Mouse (Mus musculus): Measurements from ENCODE around the gene N4bp1.
A peak's percentile ranks its signal among the peaks of the same experiment; 100 is the strongest.

N4bp1 gene

DNA sequence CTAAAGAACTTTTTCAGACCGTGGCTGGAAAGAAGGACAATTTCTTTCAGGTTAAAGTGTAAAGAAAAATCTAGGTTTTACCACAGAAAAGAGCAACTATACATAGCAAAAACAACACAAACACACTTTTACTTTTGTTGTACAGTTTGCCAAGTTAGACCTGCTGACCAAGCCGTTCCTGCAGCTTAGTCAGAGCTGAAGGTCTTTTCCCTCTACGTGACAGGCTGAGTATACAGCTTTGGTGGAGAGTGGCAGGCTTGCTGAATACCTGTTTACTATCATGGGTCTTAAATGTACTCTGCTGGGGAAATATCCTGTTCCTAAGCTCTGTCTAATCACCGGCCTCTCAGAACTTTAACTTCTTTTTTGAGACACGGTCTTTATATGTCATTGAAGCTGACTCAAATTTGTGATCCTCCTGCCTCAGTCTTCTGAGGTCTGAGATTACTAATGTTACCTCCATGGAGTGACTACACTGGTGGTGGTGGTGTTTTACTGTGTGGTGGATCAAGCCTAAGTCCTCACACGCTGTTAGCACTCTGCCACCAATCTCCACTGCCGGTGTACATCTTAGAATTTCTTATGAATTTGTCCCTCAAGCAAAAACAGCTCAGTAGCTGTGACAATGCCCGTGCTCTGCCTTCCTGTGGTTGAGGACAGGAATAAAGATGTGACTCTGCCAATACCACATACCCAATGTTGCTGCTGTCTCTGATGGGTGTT is 31.6 kb downstream of the N4bp1 start:
- DNase-seq = no peak

DNA sequence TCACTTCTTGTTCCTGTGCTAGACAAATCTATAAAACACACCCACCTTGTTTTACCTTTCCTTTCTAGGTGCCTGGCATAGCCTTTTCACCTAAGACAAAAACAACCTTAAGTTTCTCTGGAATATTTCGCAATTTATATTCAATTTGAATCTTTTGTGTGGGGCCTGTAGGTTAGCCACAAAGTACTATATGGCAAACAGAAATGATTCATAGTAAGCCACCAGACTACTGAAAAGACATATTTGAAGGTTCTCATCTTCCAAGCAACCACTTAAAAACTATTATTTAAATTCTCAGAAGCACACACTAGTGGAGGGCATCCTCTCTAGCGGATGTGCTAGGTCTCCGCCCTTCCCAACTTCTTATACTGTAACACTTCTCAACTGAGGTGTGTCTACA is 32.6 kb downstream of the N4bp1 start:
- no peak for DNase-seq

DNA sequence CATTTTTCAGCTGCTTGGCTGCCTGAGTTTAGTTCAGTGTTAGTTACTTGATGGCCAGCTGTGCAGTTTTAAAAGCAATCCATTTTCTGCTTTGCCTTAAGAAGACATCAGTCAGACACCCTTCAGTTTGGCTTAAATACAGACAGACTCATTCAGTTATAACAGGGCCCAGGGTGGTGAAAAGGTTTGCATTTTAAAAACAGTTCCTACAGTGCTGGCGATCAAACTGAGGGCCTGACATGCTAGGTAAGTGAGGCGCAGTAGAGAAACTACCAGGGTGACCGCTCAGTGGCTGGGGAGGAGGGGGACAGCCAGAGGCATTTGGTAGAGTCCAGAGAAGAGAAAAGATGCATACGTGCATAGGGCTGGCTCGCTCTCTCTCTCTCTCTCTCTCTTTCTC is 36.2 kb downstream of the N4bp1 start:
- no peak for DNase-seq

DNA sequence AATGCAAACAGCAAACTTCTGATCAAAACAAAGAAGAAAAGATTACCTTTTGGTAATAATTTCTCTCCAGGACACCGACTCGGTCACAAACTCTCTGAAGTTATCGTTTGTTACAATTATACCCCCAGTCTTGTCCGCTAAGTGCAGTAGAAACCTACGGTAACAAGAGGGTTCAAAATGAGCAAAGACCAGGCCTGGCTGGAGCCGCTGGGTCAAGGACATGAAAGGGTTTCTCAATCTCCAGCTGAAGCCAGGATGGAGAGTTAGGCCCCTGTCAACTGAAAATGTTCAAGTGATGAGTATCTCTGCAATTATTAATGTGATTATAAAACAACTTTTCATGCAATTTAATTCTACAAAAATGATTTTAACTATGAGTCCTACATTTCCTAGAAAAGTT is 36.7 kb downstream of the N4bp1 start:
- DNase-seq = no peak

DNA sequence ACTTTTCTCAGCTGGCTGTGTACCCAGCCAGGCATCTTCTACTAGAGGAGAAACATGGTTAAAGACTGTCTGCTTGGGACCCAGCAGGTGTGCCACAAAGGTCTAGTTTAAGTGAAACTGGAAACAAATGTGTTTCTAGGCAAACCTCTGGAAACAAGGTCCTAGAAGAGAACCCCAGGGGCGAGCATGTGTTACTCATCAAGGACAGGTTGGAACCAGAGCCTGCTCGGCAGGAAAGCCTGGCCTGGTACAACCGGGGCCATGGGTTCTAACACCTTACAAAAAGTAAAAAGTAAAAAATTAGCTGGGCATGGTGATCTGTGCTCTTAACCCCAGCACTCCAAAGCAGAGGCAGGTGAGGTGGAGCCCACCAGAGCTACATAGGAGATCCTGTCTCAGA is 38.0 kb downstream of the N4bp1 start:
- no peak for DNase-seq

DNA sequence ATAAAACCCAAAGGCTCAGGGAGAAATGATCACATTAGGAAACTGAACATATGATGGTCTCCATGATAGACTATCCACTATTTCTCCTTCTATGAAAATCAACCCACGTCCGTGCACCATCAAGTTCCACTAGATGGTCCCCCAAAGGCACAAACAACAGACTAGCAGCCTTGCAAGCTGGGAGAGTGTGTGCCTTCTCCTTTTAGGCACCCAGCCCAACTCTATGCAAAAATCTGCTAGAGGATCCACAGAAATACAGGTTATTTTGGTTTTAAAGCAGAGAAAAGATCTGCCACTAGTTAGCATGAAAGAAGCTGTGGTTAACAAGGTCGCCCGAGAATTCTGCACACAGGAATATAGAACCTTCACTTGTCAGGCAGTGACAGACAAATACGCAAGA is 39.2 kb downstream of the N4bp1 start:
- DNase-seq = no peak

DNA sequence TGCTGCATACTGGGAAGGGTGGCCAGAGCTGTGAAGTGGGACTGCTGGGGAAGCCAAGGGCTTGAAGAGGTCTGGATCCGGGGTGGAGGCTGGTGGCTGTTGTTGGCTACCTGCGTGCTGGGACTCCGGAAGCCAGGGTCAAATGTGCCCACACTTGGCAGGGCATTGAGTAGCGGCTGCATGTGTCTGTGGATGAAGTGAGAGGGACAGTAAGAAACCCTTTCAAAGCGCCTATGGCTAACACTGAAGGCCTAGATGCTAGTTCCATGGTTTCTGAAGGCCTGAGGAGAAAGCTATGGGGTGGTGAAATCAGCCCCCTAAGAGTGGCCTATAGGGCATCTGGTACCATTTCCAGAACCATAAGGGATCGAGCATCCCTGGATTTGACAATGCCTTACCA is 40.2 kb downstream of the N4bp1 start:
- no peak for DNase-seq

DNA sequence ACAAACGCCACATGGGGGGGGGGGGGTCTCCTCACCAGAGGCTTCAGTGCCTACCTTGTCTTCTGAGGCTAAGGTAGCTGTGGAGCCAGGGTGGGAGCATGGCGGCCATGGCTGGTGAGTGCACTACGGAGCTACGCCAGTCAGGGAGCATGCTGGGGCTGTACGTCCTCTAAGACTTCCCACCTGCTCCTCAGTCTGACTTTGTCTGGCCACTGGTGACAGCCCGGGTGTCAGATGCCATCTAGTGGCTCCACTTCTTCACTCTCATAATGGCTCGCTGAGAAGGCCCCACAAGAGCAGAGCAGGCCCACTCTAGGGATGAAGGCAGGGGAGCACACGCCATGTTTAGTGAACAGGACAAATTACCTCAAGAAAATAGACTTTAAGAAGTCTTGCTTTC is 41.2 kb downstream of the N4bp1 start:
- DNase-seq = peak; percentile 75 to 78

DNA sequence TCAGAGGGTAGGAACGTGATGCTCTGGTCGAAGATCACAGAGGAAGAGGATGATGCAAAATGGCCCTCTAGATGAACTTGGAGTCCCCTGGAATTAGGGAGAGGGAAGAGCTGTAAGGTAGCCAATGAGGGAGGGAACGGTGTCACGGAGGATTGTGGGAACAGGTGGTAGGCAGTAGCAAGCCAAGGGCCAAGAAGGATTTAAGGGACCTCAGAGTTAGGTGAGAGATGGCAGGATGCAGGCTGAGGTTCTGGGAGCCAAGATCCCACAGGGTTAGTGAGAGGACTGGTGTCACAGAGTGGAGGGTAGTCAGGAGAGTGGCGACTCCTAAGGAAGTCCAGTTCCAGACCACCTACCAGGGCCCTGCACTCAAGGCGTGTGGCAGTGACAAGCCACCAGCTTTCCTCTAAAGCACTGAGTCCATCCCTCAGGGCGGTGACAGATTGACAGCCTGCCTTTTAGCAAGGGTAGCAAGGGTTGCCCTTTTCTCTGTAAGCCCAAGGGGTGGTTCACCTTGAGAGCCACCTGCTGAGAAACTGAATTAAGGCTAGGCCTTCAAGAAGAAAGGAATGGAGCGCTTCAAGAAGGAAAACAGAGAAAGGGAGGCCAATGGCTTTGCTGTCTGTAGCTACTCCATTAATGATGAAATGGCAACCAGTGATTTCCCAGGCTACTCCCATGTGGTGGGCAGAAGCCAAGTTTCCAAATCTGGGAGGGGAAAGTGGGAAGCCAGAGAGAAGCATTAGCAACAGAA is 43.3 kb downstream of the N4bp1 start:
- no peak for DNase-seq

DNA sequence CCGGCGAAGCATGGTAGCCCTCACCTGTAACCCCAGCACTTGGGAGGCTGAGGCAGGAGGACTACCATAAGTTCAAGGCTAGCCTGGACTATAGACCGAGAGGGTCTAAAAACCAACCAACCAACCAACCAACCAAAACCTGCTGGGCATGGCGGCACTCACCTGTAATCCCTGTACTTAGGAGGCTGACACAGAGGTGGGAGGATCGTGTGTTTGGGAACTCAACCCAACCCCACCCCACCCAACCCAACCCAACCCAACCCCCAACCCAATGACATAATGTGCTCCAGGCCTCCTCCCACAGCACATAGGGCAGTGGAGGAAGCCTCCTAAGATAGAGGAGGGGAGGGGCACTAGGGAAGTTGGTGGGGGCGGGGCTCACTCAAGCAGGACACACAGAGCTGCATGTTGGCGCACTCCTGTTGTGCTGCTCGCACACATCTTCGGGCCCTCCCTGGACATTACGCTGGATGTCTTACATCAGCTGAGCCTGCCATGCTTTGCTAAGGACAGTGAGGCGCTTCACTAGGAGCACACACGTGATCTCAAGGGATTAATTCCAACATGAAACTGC is 44.9 kb downstream of the N4bp1 start:
- DNase-seq = no peak

DNA sequence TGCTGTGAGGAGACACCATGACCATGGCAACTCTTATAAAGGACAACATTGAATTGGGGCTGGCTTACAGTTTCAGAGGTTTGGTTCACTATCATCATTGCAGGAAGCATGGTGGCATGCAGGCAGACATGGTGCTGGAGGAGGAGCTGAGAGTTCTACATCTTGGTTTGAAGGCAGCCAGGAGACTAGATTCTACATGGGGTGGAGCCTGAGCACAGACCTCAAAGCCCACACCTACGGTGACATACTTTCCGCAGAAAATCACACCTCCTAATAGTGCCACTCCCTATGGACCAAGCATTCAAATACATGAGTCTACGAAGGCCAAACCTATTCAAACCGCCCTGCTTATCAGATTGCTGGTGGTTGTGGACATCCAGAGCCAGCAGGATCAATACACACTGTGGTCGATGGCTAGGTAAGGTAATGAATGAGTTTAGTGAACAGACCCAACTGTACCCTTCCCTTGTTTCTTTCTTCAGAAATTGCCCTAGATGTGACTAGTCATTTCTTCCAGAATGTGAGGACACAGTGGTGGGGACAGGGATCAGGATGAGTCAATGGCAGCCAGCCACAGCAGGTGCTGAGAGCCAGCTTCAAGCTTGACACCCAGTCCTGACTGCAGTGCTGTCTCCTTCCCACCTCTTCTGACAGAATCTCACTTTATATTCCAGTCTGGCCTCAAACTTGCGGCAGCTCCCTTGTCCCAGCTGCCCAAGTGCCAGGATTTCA is 46.2 kb downstream of the N4bp1 start:
- DNase-seq = no peak

DNA sequence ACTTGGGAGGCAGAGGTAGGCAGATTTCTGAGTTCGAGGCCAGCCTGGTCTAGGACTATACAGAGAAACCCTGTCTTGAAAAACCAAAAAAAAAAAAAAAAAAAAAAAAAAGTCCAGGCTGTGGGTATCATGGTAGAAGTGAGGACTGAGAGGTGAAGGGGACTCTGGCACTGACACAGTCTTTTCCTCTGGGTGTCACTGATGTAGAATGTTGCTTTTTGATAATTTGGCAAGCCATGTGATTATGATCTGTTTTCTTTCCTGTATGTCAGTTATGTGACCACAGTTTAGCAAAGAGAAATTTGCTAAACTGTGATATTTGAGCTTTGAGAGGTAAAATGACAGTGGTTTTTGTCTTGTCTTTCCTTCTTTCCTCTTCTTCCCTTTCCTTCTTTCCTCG is 47.8 kb downstream of the N4bp1 start:
- no peak for DNase-seq

DNA sequence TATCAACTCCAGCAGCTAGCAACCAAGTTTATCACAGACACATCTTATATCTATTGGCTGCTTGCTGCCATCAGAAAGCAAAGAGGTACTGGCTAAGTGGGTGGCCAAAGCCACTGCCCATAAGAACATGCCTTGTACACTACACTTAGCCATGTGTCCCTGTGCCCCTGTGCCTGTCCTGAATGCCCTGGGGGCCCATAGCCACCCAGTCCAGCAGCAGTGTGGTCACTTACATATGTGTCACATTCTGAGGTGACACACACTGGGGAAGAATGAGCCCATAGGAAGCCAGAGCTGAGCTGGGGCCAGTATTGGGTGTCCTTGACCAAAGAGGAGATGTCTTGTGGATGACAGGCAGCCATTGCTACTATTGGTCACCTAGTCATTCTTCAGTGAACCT is 49.2 kb downstream of the N4bp1 start:
- DNase-seq = no peak

DNA sequence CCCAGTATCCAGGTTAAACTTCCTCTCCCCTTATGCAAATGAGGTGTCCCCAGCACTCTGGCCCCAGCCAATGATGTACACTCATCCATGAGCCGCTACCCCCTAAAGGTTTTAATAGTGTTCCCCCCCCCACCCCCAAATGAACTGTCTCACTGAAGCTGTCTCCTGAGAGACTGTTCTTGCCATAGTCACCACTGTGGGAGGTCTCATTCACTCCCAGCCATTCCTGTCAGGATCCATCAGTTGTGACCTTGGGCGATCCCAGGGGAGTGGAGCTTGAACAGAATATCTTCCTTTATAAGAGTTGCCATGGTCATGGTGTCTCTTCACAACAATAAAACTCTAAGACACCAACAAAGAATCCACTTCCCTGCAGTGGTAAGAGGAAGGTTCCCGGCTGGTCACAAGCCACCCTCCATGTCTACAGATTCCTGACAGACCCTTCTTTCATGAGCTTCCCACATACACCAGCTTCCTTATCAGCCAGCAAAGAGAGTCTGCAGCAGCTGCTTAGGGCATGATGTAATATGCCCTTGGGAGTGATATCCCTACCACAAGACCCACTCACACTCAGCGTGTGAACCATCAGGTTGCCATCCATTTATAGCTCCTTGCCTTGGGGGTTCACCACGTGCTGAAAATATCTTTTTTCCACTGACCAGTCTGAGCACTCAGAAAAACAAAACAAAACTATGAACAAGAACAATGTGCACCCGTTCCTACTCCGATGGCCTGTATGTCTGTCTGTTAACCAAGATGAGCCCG is 50.4 kb downstream of the N4bp1 start:
- DNase-seq = no peak

DNA sequence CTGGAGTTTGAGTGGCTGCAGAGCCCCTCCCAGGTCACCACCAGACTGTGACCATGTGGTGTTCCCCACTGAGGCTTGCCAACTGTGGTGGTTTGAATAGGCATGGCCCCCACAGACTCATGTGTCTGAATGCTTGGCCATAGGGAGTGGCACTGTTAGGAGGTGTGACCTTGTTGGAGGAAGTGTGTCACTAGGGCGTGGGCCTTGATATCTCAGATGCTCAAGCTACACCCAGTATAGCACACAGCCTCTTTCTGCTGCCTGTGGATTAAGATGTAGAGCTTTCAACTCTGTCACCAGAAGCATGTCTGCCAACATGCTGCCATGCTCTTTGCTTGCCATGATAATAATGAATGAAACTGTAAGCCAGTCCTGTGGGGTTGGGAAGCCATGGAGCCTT is 51.1 kb downstream of the N4bp1 start:
- no peak for DNase-seq

DNA sequence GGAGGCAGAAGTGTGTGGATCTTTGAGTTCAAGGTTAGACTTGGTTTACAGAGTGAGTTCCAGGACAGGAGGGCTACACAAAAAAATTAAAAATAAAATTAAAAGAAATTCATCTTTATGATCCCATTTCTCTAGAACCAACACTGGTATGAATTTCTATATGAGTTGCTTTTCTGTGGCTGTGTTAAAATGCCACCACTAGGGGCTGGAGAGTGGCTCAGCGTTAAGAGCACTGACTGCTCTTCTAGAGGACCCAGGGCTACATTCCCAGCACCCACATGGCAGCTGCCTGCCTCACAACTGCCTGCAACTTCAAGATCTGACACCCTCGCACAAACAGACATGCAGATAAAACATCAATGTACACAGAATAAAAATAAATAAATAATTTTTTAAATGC is 56.1 kb downstream of the N4bp1 start:
- DNase-seq = no peak

DNA sequence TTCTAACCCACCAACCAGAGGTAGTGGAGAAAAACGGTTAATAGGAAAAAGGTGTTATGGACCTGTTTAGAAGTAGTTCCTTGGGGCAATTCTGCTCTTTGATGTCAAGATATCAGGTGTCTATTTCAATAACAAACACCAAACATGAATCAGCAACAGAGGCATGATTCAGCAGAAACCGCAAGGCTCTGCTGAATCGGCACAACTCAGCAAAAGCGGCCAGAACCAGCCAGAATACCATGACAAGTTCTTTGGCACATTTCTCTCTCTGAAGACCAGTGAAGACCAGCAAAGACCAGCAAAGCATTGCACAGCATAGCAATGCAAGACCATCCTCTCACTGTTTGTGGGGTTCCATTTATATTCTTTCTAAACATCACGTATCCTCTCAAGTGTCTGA is 57.9 kb downstream of the N4bp1 start:
- DNase-seq = no peak

DNA sequence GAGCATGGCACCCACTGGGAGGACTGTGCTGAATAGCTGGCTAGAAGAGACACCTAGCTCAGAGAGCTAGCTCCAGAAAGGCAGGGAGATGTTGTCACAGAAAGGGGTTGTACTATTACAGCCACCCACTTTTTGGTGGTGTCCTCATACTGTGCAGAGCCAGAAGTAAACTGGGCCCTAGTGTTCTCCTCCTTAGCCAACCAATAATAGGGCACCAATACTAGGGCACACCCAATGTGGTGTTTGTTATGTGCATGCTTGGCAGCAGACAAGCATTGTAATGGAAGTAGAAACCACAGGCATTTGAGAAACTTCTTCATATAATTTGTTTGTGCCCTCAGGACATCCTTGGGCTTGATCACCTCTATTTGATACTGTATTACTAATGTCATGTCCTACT is 58.5 kb downstream of the N4bp1 start:
- no peak for DNase-seq

DNA sequence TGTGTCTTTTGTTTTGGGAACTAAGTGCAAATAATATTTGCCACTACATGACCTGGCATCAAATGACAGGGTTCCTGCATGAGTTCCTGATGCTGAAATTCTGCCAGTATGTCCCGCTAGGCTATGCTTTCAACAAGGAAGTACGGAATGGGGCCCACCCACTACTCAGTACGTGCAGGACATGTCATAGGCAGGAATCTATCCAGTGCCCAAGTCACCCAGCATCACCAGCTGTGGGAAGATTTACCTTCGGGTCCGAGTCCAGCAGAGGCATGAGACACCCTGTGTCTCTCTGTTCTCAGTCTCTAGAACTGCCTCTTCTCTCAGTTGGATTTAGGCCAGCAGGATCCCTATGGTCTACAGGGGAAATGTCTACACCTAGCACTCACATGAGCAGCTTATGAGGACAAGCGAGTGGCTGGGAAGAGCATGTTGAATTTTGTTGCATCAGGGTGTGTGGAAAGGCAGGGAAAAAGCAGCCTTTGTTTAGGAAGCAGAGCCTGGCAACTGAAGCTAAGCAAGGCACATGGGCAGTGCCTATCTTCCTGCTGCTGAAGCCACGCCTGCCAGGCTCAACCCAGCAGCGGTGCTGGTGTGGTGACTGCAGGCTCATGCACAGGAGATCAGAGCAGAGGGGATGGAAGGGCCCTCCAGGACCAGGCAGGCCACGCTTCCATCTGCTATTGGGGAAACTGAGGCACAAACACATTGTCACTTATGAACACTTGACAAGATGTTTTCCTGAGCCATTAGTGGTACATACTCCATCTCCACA is 59.2 kb downstream of the N4bp1 start:
- no peak for DNase-seq

DNA sequence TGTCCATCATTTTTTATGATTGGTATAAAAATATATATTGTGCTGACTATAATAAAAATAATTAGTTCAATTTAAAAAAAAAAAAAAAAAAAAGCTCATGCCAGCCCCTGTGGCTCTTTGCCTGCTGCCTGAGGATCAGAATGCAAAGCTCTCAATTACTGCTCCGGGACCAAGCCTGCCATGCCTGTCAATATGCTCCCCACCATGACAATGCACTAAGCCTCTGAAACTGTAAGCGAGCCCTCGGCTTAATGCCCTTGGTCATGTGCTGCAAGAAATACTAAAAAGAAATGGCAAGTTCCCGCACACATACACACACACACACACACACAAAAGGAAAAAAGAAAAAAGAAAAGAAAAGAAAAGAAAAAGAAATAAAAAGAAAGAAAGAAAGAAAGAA is 60.3 kb downstream of the N4bp1 start:
- no peak for DNase-seq

DNA sequence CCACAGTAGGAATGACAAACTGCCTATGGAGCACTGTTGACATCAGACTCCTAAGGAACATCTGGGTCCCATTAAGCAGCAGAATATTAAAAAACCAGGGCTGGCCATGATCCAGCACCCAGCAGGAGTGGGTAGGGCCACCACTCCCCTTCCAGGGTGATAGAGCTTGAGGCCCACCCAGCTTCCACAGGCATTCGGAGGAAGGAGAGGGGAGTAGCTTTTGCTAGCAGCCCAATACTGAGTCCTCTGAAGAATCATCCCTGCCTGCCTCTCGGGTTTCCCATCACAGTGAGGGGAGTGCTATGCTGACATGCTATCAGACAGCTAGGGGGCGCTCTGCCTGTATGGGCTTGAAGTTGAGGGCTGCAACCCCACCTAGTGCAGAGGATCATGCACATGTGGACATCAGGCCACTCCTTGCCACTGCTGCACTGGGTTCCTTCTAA is 64.3 kb downstream of the N4bp1 start:
- peak; percentile 52 to 58 for DNase-seq

DNA sequence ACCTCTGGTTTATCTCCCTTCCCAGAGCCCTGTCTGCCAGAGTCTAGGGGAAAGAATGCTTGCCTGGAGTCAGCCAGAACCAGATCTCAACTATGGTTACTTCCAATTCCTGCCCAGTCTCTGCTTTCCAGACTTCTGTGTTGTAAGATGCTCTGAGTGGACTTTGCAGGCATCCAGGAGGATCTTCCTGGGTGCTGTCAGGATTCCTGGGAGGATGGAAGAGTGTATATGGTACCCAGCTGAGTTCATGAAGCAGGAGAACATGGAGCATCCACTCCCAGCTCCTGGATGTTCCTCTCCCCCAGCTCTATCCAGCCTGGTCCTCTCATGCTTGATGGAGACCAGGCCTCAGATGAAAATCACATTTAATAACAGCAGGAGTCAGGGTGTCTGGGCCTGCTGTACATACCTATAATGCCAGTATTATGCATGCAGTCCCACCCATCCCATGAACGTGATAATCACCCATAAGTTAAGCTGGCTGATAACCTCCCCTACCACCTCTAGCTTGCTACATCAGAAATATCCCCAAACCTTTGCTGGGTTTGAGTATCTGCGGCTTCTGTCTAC is 64.8 kb downstream of the N4bp1 start:
- no peak for DNase-seq
